Mouse (Mus musculus): ENCODE results near the gene Alpl. TPM values are rescaled to one million over a fixed set of nuclear protein-coding genes. Genes with fewer than 3 reads are reported as not detected.

Alpl gene
- polyA plus RNA-seq, 2 experiments: 5.1 TPM

DNA sequence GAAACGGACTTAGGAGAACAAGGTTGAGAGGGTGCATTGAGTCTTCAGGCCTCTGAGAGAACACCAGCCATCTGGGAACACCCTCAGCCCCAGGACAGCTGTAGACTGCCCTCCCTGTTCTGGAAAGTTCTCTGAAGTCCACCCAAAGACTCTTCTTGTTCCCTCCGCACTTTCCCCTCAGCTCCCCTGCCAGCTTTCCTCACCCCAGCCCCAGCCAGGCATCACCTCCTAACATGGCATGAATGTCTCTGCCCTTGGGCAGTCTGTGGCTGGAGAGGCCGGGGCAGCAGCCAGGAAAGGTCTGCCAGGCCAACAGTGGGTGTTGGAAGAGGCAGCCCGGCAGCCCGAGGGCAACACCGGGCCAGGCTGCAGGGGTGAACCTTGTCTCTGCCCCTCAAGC is 27.4 kb downstream of the Alpl start:
- Histone ChIP-seq H3K4me1 (replicated peaks; ENCODE audit: control insufficient read depth in 2 of 2, insufficient read depth in 2 of 2, low read length in 1 of 2) (0 out of 4 replicates have a peak, but pooled peaks cover 0 to 6% of the 10 kb centered on the region in 2 experiments), H3K36me3 (replicated peaks; ENCODE audit: control insufficient read depth, insufficient read depth, low read depth) (no peaks in the 10 kb centered on the region), H3K27ac (no peak overlapping the region), H3K27me3 (ENCODE audit: control insufficient read depth, insufficient read depth, low read length) (no peaks in the 10 kb centered on the region), H3K9me3 (ENCODE audit: control insufficient read depth, low read length) (no peaks in the 10 kb centered on the region), H3K9ac (replicated peaks) (no peak overlapping the region), H3K4me3 (ENCODE audit: insufficient read depth in 1 of 2, low read depth in 2 of 2, low read length in 2 of 2) (no peak overlapping the region), H3K4me2 (ENCODE audit: low read depth) (no peak overlapping the region)
- 64% methylated on average over 6 of the region's 6 CpGs for WGBS (ENCODE audit: insufficient replicate concordance)
- TF ChIP-seq CTCF (IDR thresholded peaks at IDR 0.05; ENCODE audit: low read depth): no peak
- no peak for TF ChIP-seq EP300 (IDR thresholded peaks at IDR 0.05; ENCODE audit: low read depth)
- no peak for DNase-seq (ENCODE audit: low read depth in 3 of 3, low spot score in 3 of 3)
- ATAC-seq (ENCODE audit: insufficient read depth): no peak

DNA sequence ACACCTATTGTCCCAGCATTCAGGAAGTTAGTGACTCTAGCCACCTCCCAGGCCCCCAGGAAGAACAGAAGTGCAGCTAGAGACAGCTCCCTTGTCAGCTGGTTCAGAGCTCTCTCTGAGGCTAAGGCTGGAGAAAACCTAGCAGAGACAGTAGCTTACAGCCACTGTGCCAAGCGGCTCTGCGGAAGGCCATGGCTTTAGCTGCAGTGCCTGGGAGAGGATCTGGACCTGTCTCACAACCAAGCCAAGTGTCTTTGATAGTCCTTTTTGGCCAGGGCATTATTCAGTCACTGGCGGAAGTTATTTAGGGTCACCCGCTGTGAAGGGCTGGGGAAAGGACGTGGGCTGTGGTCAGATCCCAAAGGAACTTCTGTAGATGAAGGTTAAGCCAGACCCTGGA is 27.8 kb downstream of the Alpl start:
- H3K9ac ChIP-seq (replicated peaks): no peak overlapping the region
- no peak for TF ChIP-seq EP300 (IDR thresholded peaks at IDR 0.05; ENCODE audit: low read depth)
- no peak for TF ChIP-seq CTCF (IDR thresholded peaks at IDR 0.05; ENCODE audit: low read depth)
- 58% methylated on average over 5 of the region's 5 CpGs for WGBS (ENCODE audit: insufficient replicate concordance)
- H3K4me1 ChIP-seq (replicated peaks; ENCODE audit: control insufficient read depth in 2 of 2, insufficient read depth in 2 of 2, low read length in 1 of 2): 0 out of 4 replicates have a peak, but pooled peaks cover 0 to 6% of the 10 kb centered on the region in 2 experiments
- H3K27me3 ChIP-seq (ENCODE audit: control insufficient read depth, insufficient read depth, low read length): no peaks in the 10 kb centered on the region
- DNase-seq (ENCODE audit: low read depth in 3 of 3, low spot score in 3 of 3) (no peak), ATAC-seq (ENCODE audit: insufficient read depth) (no peak)
- no peak overlapping the region for H3K4me3 ChIP-seq (ENCODE audit: insufficient read depth in 1 of 2, low read depth in 2 of 2, low read length in 2 of 2)
- H3K27ac ChIP-seq: no peak overlapping the region
- no peaks in the 10 kb centered on the region for H3K9me3 ChIP-seq (ENCODE audit: control insufficient read depth, low read length)
- H3K36me3 ChIP-seq (replicated peaks; ENCODE audit: control insufficient read depth, insufficient read depth, low read depth): no peaks in the 10 kb centered on the region
- H3K4me2 ChIP-seq (ENCODE audit: low read depth): no peak overlapping the region

DNA sequence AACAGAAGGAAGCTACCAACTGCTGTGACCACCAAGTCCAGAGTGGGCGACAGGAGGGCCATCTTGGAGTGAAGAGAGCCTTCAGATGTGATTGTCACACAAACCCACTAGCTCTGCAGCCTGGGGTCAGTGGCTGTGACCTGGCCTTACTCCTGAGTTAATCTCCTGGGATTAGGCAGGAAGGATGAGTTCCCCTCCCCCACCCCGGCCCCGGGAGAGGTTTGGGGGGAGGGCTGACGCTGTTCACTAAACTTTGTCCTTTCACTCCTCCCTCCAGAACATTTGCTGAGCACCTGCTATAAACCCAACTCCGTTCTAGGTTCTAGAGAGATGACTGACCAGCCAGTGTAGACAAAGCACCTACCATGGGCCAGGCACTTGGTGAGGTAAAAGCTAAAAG is 29.8 kb downstream of the Alpl start:
- Histone ChIP-seq H3K27ac (no peak overlapping the region), H3K4me1 (replicated peaks; ENCODE audit: control insufficient read depth in 2 of 2, insufficient read depth in 2 of 2, low read length in 1 of 2) (0 out of 4 replicates have a peak, but pooled peaks cover 0 to 6% of the 10 kb centered on the region in 2 experiments), H3K9ac (replicated peaks) (no peak overlapping the region), H3K36me3 (replicated peaks; ENCODE audit: control insufficient read depth, insufficient read depth, low read depth) (no peaks in the 10 kb centered on the region), H3K27me3 (ENCODE audit: control insufficient read depth, insufficient read depth, low read length) (no peaks in the 10 kb centered on the region), H3K9me3 (ENCODE audit: control insufficient read depth, low read length) (no peaks in the 10 kb centered on the region), H3K4me2 (ENCODE audit: low read depth) (no peak overlapping the region), H3K4me3 (ENCODE audit: insufficient read depth in 1 of 2, low read depth in 2 of 2, low read length in 2 of 2) (no peak overlapping the region)
- peak; percentile 18; the same call in 1 of the 2 replicates for ATAC-seq (ENCODE audit: insufficient read depth)
- TF ChIP-seq EP300 (IDR thresholded peaks at IDR 0.05; ENCODE audit: low read depth): no peak
- no peak for TF ChIP-seq CTCF (IDR thresholded peaks at IDR 0.05; ENCODE audit: low read depth)
- no peak for DNase-seq (ENCODE audit: low read depth in 3 of 3, low spot score in 3 of 3)
- WGBS (ENCODE audit: insufficient replicate concordance): 30% methylated on average over 5 of the region's 5 CpGs

DNA sequence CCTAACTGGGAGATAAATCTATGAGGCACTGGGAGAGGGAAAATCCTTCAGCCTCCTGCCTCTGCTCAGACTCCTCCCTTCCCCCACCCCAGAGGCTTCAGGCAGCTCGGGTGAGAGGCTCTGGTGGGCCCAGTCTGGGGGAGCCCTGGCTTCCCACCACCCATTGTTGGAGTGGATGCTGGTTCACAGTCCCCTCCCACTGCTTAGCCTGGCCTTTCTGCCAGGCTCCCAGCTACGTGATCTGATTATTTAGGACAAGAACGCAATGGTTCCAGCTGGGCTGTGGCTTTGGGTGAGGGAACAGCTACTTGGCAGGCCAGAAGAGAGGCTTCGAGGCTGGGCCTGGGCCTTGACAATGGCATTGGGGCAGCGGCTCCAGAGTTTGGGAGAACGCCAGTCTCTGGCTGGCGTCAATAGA is 30.6 kb downstream of the Alpl start:
- H3K4me1 ChIP-seq (replicated peaks; ENCODE audit: control insufficient read depth in 2 of 2, insufficient read depth in 2 of 2, low read length in 1 of 2): 0 out of 4 replicates have a peak, but pooled peaks cover 0 to 6% of the 10 kb centered on the region in 2 experiments
- DNase-seq (ENCODE audit: low read depth in 3 of 3, low spot score in 3 of 3): no peak
- H3K4me3 ChIP-seq (ENCODE audit: insufficient read depth in 1 of 2, low read depth in 2 of 2, low read length in 2 of 2): no peak overlapping the region
- no peaks in the 10 kb centered on the region for H3K9me3 ChIP-seq (ENCODE audit: control insufficient read depth, low read length)
- H3K27ac ChIP-seq: no peak overlapping the region
- no peaks in the 10 kb centered on the region for H3K36me3 ChIP-seq (replicated peaks; ENCODE audit: control insufficient read depth, insufficient read depth, low read depth)
- H3K9ac ChIP-seq (replicated peaks): no peak overlapping the region
- WGBS (ENCODE audit: insufficient replicate concordance): 54% methylated on average over 7 of the region's 7 CpGs
- H3K27me3 ChIP-seq (ENCODE audit: control insufficient read depth, insufficient read depth, low read length): no peaks in the 10 kb centered on the region
- no peak for TF ChIP-seq CTCF (IDR thresholded peaks at IDR 0.05; ENCODE audit: low read depth)
- TF ChIP-seq EP300 (IDR thresholded peaks at IDR 0.05; ENCODE audit: low read depth): no peak
- H3K4me2 ChIP-seq (ENCODE audit: low read depth): no peak overlapping the region
- ATAC-seq (ENCODE audit: insufficient read depth): no peak

DNA sequence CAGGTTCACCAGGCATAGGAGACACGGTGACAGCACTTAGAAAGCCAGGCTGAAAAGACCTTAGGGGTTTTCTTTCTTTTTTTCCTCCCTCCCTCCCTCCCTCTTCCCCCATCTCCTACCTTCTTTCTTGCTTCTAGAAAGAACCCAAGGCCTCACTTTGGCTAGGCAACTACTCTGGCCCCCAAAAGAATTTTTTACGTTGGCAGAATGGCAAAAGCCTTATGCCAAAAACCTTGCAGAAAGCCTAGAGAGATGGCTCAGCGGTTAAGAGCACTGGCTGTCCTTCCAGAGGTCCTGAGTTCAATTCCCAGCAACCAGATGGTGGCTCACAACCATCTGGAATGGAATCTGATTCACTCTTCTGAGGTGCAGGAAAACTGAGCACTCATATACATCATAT is 31.6 kb downstream of the Alpl start:
- ATAC-seq (ENCODE audit: insufficient read depth) (no peak), DNase-seq (ENCODE audit: low read depth in 3 of 3, low spot score in 3 of 3) (no peak)
- Histone ChIP-seq H3K4me1 (replicated peaks; ENCODE audit: control insufficient read depth in 2 of 2, insufficient read depth in 2 of 2, low read length in 1 of 2) (0 out of 4 replicates have a peak, but pooled peaks cover 0 to 6% of the 10 kb centered on the region in 2 experiments), H3K27me3 (ENCODE audit: control insufficient read depth, insufficient read depth, low read length) (no peaks in the 10 kb centered on the region), H3K27ac (no peak overlapping the region), H3K4me2 (ENCODE audit: low read depth) (no peak overlapping the region), H3K9me3 (ENCODE audit: control insufficient read depth, low read length) (no peaks in the 10 kb centered on the region), H3K4me3 (ENCODE audit: insufficient read depth in 1 of 2, low read depth in 2 of 2, low read length in 2 of 2) (no peak overlapping the region), H3K36me3 (replicated peaks; ENCODE audit: control insufficient read depth, insufficient read depth, low read depth) (no peaks in the 10 kb centered on the region), H3K9ac (replicated peaks) (no peak overlapping the region)
- 68% methylated on average over 3 of the region's 3 CpGs for WGBS (ENCODE audit: insufficient replicate concordance)
- no peak for TF ChIP-seq EP300 (IDR thresholded peaks at IDR 0.05; ENCODE audit: low read depth)
- no peak for TF ChIP-seq CTCF (IDR thresholded peaks at IDR 0.05; ENCODE audit: low read depth)

Data from liver, embryonic 14.5 days (tissue).